Mouse (Mus musculus): ENCODE data around the gene Gpn2.

DNA sequence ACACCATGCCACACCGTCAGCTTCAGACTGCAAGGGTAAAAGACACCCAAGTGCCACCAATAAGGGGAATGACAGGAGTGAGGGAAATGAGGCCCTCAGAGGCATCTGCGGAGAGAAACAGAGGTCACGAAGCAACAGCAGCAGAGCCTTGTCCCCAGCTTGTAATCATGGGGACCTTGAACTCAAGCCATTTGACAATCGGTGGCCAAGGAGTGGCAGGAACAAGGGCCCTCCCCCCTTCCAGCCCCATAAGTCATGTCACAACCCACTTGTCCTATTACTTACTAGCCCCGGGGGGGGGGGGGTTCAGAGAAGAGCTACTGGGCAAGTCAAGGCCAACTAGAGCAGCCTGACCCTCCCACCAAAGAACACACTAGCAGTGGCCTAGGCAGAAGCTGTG lies 47.5 kb upstream of the Gpn2 start:
- TF ChIP-seq POLR2A (IDR thresholded peaks at IDR 0.05; ENCODE audit: control insufficient read depth, low read depth, low read length) (no peak), CTCF (IDR thresholded peaks at IDR 0.05; ENCODE audit: control insufficient read depth, insufficient read depth, insufficient replicate concordance, low read depth, low read length) (no peak)

Measured in testis, adult 2 months (tissue).